Mouse (Mus musculus) embryonic facial prominence, embryonic 14.5 days (tissue): ENCODE measurements around the gene Secisbp2. TPM values are rescaled to one million over a fixed set of nuclear protein-coding genes. Genes with fewer than 3 reads are reported as not detected.

Source experiments
- ATAC-seq: fragments of 200-750 bp; cut with Nextera tagmentation; 2 replicates; pipeline ENCODE4 v1.8.0; 2017; ENCODE audit warnings: low read depth, moderate number of reproducible peaks, moderate TSS enrichment
- DNase-seq: peaks from one replicate; pipeline ENCODE4 v3.0.0-alpha.2; 2015; ENCODE audit warnings: low spot score
- H3K27ac ChIP-seq: fragments of 300-500 bp; sonication (generic); replicated peaks from 2 replicates; pipeline ENCODE4 v1.5.1; 2014; ENCODE audit warnings: low read depth, mild to moderate bottlenecking, low read length, moderate library complexity
- H3K27me3 ChIP-seq: fragments of 300-500 bp; sonication (generic); replicated peaks from 2 replicates; pipeline ENCODE4 v1.6.1; 2014; ENCODE audit warnings: low read length; ENCODE audit not compliant: control insufficient read depth, insufficient read depth
- H3K36me3 ChIP-seq: fragments of 300-500 bp; sonication (generic); 2 replicates; pipeline ENCODE4 v1.6.1; 2014; ENCODE audit warnings: low read length, mixed read lengths; ENCODE audit not compliant: control insufficient read depth, insufficient read depth
- H3K4me1 ChIP-seq: fragments of 300-500 bp; sonication (generic); 2 replicates; pipeline ENCODE4 v1.6.1; 2014; ENCODE audit warnings: antibody characterized with exemption, low read length; ENCODE audit not compliant: control insufficient read depth, insufficient read depth
- H3K4me2 ChIP-seq: fragments of 300-500 bp; sonication (generic); 2 replicates; pipeline ENCODE4 v1.6.1; 2014; ENCODE audit warnings: low read depth, mild to moderate bottlenecking, low read length, moderate library complexity, mixed read lengths
- H3K4me3 ChIP-seq: fragments of 300-500 bp; sonication (generic); 2 replicates; pipeline ENCODE4 v1.5.1; 2014; ENCODE audit warnings: low read depth, mild to moderate bottlenecking, low read length
- H3K9ac ChIP-seq: fragments of 300-500 bp; sonication (generic); 2 replicates; pipeline ENCODE4 v1.6.1; 2014; ENCODE audit warnings: low read depth, mild to moderate bottlenecking, low read length, moderate library complexity, mixed read lengths
- H3K9me3 ChIP-seq: fragments of 300-500 bp; sonication (generic); 2 replicates; pipeline ENCODE4 v1.6.1; 2016; ENCODE audit warnings: low read length; ENCODE audit not compliant: control insufficient read depth
- WGBS: fragments of 180-500 bp; shearing (Covaris S2); extraction: QIAGEN DNeasy Blood & Tissue Kit; methylation state at CpG from one replicate; pipeline ENCODE4 v1.1.7; 2014; 5-methylcytosine and 5-hydroxymethylcytosine counted together
- polyA plus RNA-seq: library from polyadenylated mRNA; unstranded; fragments of >200 nt; fragmentation: Nextera tagmentation; extraction: Ambion mirVana; gene quantifications from 2 replicates; pipeline ENCODE4 v1.2.1, GENCODE M21; 2014

Gene Secisbp2
- polyA plus RNA-seq, 1 experiment from 2014 or later = 31.4 TPM

DNA sequence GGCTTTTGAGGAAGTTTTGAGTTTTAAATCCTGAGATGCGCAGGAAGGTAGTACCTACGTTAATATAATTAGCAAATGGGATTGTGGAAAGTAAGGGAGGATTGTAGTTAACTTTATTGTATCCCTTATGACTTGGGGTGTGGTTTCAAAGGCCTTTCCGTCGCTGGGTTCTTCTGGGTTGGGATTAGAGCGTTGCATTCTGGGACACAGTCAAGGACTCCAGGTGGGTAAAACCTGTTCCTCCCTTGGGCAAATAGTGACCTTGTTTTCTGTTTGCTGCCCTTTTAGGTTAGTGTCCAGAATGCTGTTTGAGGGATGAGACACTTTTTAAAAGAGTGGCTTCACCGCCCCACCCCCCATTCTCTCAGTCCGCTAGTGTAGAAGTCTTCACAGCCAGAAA, 5.6 kb upstream of the Secisbp2 start:
- DNase-seq (peak; percentile 51), ATAC-seq (no peak)
- peak overlapping the region; percentile 78 for H3K4me3 ChIP-seq
- 0% methylated on average over 7 of the region's 7 CpGs for WGBS
- H3K4me2 ChIP-seq = peak overlapping the region; percentile 62
- H3K4me1 ChIP-seq = peaks cover 17% of the 10 kb centered on the region; the same call in 1 of the 2 replicates
- peak overlapping the region; percentile 74 for H3K27ac ChIP-seq
- peak overlapping the region; percentile 89 for H3K9ac ChIP-seq
- no peaks in the 10 kb centered on the region for H3K27me3 ChIP-seq
- H3K36me3 ChIP-seq = peaks cover 3% of the 10 kb centered on the region; the same call in 1 of the 2 replicates
- H3K9me3 ChIP-seq = no peaks in the 10 kb centered on the region

DNA sequence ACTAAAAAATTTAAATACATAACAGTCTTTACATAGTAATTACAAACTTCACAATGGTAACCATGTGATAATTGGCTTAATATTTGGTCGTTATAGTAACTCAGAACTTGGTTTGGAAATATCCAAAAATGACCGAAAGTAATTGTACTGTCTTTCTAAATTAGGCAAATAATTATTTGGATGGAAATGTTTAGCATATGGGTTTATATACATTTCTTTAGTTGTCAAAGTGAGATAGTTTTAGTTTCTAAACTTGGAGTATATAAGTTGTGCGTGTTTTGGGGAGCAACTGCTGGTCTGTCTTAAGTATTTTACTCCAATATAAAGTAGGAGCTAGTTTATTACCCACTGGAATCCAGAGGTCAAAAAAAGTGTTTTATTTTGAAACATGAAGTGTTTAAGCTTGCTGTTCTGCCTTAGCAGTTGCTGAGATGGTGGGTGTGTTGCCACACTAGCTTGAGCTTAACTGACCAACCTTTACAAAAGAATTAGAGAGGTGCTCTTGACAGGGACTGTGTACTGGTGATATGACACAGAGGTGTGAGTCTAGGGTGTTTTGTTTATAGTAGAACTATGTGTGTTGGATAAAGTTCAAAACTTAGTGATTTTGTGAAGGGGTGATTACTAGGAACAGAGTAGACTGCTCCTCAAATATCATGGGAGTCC, 5.0 kb upstream of the Secisbp2 start:
- no peak overlapping the region for H3K27ac ChIP-seq
- 15% methylated on average over 3 of the region's 3 CpGs for WGBS
- no peak for ATAC-seq
- peaks cover 19% of the 10 kb centered on the region; the same call in 1 of the 2 replicates for H3K4me1 ChIP-seq
- no peaks in the 10 kb centered on the region for H3K27me3 ChIP-seq
- H3K36me3 ChIP-seq = peaks cover 3% of the 10 kb centered on the region; the same call in 1 of the 2 replicates
- peak overlapping the region; percentile 89 for H3K9ac ChIP-seq
- H3K4me3 ChIP-seq = peak overlapping the region; percentile 78
- DNase-seq = no peak
- H3K4me2 ChIP-seq = peak overlapping the region; percentile 62
- H3K9me3 ChIP-seq = no peaks in the 10 kb centered on the region

DNA sequence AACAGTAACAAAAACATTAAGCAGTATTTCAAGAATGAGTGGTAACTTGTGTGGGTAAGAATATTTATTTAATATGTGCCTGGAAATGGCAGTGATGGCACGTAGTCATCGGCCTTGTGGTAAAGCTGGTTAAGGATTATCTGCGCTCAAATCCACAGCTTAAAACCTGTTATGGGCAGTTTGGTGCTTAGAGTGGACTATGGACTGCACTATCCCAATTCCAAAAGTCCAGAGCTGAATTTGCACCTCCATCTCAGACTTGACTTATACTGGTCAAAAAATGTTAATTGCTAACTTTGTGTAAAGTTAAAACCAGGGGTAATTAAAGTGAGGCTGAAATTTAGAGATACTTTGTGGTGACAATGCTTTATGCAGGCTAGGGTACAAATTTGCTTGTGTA, 3.7 kb upstream of the Secisbp2 start:
- Histone ChIP-seq H3K27me3 (no peaks in the 10 kb centered on the region), H3K4me2 (peak overlapping the region; percentile 62), H3K9ac (no peak overlapping the region), H3K4me1 (peaks cover 24% of the 10 kb centered on the region; the same call in 1 of the 2 replicates), H3K4me3 (peak overlapping the region; percentile 78; the same call in 1 of the 2 replicates), H3K27ac (no peak overlapping the region), H3K9me3 (no peaks in the 10 kb centered on the region), H3K36me3 (peaks cover 4% of the 10 kb centered on the region; the same call in 1 of the 2 replicates)
- WGBS = 91% methylated on average over 3 of the region's 3 CpGs
- DNase-seq (no peak), ATAC-seq (no peak)

DNA sequence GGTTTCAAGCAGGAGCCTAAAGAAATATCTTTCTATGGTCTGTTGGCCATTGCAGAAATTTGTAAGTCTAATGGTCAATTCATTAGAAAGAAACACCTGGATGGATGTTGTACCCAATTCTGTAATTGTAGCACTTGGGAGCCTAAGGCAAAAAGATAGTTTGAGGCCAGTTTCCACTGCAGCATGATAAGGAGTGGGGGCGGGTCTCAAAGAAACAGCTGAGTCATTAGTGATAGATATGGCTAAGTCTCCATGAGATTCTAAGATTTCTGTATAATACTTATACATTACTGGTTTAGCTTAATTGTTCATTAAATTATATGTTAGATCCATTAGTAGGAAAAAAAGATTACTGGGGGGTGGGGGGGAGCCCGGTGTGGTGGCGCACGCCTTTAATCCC, 3.3 kb upstream of the Secisbp2 start:
- no peaks in the 10 kb centered on the region for H3K9me3 ChIP-seq
- H3K9ac ChIP-seq = no peak overlapping the region
- no peak overlapping the region for H3K4me3 ChIP-seq
- H3K4me2 ChIP-seq = no peak overlapping the region; the same call in 1 of the 2 replicates
- peaks cover 24% of the 10 kb centered on the region; the same call in 1 of the 2 replicates for H3K4me1 ChIP-seq
- H3K27ac ChIP-seq = no peak overlapping the region
- WGBS = 85% methylated on average over 4 of the region's 4 CpGs
- DNase-seq (no peak), ATAC-seq (no peak)
- H3K27me3 ChIP-seq = no peaks in the 10 kb centered on the region
- H3K36me3 ChIP-seq = peaks cover 8% of the 10 kb centered on the region; the same call in 1 of the 2 replicates

DNA sequence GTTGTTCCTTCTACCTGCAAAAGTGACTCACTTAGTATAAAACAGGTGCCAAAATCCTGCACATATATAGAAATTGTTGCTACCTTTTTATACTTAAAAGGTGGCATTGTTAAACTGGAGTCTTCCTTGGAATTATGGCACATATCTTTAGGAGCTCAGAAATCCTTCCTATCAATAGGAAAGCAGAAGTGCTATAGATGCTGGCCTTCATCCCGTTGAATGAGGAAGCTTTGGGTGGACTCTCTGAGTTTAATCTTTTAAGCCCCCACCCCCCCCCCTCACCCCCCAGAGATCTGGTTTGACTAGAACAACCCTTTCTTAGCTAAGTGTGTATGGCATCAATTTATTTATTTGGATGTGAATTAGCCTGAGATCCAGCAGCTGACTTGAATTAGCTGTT, 1.8 kb upstream of the Secisbp2 start:
- Histone ChIP-seq H3K27ac (no peak overlapping the region), H3K36me3 (peaks cover 22% of the 10 kb centered on the region), H3K4me2 (no peak overlapping the region), H3K9me3 (no peaks in the 10 kb centered on the region), H3K9ac (no peak overlapping the region), H3K4me1 (peaks cover 24% of the 10 kb centered on the region; the same call in 1 of the 2 replicates), H3K27me3 (no peaks in the 10 kb centered on the region), H3K4me3 (no peak overlapping the region)
- DNase-seq = no peak
- 25% methylated on average over 1 of the region's 1 CpGs for WGBS
- ATAC-seq = no peak

DNA sequence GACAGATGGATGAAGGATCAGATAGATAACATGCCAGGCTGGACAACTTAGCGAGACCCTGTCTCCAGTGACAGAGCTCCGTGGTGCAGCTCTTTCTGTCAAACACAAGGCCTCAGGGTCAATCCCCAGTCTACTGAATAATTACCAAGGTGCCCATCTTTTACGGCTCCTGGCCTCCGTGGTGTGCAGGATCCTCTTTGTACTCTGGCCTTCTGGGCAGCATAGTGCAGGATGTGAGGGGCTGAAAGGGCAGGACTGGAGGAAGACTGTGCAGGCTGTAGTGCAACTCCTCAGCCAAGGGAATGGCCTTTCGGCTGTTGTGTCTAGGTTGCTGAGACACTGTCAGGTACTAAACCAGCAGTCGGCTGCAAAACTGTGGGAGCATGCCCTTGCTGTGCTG, 1.7 kb downstream of the Secisbp2 start:
- WGBS = 91% methylated on average over 6 of the region's 6 CpGs
- DNase-seq = no peak
- Histone ChIP-seq H3K4me2 (no peak overlapping the region), H3K9me3 (no peaks in the 10 kb centered on the region), H3K9ac (no peak overlapping the region), H3K27me3 (no peaks in the 10 kb centered on the region), H3K27ac (no peak overlapping the region), H3K4me1 (peaks cover 9% of the 10 kb centered on the region; the same call in 1 of the 2 replicates), H3K4me3 (no peak overlapping the region), H3K36me3 (peaks cover 57% of the 10 kb centered on the region)
- ATAC-seq = no peak

DNA sequence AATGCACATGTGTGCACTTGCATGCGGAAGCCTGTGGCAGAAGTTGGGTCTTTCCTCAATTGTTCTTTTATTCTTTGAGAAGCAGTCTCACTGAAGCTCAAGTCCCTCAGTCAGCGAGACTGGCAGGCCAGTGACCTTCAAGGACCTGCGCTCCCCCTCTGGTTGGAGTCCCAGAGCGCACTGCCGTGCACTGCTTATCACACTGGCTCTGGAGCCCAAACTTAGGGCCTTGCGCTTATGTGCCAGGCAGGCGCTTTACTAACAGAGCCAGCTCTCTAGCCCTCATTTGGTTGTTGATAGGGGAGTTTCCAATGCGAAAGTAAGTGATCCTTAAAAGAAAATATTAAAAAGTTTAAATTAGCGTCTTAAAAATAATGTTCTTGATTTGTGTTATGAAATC, 2.5 kb downstream of the Secisbp2 start:
- peaks cover 65% of the 10 kb centered on the region for H3K36me3 ChIP-seq
- H3K4me3 ChIP-seq = no peak overlapping the region
- H3K27ac ChIP-seq = no peak overlapping the region
- no peak overlapping the region for H3K4me2 ChIP-seq
- H3K27me3 ChIP-seq = no peaks in the 10 kb centered on the region
- no peaks in the 10 kb centered on the region for H3K9me3 ChIP-seq
- H3K9ac ChIP-seq = no peak overlapping the region
- peaks cover 9% of the 10 kb centered on the region; the same call in 1 of the 2 replicates for H3K4me1 ChIP-seq
- 93% methylated on average over 9 of the region's 9 CpGs for WGBS
- ATAC-seq (no peak), DNase-seq (no peak)

DNA sequence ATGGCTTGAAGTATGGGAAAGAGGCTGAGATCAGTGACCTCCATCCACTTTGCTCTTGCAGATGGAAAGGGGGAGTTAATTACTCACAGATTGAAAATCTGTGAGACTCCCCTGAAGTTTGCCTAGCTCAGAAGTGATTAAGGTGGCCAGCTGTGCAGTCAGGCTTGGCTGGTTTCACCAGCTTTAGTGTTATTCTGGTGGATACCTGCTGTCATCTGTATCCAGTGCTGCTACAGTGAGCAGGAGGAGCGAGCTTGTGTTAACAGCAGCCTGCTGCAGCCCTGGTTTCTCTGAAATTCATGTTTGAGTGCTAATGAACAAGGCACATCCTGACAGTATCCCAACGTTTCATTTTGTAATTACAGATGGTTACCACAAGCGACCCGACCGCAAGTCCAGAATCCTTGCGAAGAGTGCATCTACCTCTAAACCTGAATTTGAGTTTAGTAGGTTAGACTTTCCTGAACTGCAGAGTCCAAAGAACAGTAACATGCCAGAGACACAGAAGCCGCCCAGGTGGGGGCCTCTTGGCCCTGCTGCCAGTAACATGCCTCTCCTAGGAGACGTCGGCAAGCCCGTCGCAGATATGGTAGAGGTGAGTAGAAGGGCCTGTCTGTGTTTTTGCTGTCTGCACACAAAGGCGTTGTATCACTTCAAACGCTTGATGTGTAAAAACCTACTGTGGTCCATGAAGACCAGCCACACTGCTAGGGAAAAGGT, 5.2 kb downstream of the Secisbp2 start:
- Histone ChIP-seq H3K4me2 (no peak overlapping the region), H3K27me3 (no peaks in the 10 kb centered on the region), H3K4me3 (no peak overlapping the region), H3K9me3 (no peaks in the 10 kb centered on the region), H3K4me1 (peaks cover 5% of the 10 kb centered on the region; the same call in 1 of the 2 replicates), H3K9ac (no peak overlapping the region), H3K36me3 (peaks cover 87% of the 10 kb centered on the region), H3K27ac (no peak overlapping the region)
- 94% methylated on average over 13 of the region's 13 CpGs for WGBS
- ATAC-seq (no peak), DNase-seq (no peak)
